Mouse (Mus musculus): ENCODE results near the gene Foxi3.

Gene Foxi3

GRCm38 (mm10) chr6:70986683-70987082 is 30.4 kb downstream of the Foxi3 start:
- in situ Hi-C loops (cut with MboI, MseI), result loop anchor here (10.0 kb wide), 1 partner anchor 218 kb away; no protein-coding TSS in a partner anchor

DNA sequence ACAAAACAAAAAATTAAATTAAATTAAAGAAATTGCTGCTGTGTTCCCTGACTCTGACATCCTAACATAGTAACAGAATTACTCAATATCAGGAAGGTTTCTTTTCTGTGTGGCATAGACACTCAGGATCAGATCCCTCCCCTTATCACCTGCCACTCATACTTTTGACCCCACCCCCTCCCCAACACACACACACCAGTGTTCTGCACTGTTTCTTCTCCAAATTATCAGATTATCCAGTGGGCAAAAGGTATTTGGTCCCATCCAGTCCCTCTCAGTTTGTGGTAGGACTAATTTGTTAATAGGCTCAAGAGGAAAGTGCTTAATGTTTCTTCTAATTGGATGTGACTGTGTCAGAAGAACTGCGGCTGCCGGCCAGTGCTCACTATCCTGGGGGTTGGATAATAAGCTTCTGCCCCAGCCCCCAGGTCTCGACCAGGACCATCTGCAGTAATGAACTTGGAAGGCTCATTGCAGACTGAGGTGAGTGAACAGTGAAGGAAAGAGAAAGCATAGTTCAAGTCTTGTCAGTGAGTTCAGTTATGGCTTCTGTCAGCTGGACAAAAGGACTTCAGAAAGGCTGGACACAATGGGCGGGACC is 39.9 kb downstream of the Foxi3 start:
- in situ Hi-C loops (cut with MboI, MseI), result no loop called here

GRCm38 (mm10) chr6:71002656-71003055 is 46.3 kb downstream of the Foxi3 start:
- in situ Hi-C loops (cut with MboI, MseI), result no loop called here

- in situ Hi-C loops (cut with MboI, MseI), result no loop called here
Measured at GRCm38 (mm10) chr6:71004161-71004560, 47.8 kb downstream of the Foxi3 start.

All from T-helper 2 cell (primary cell).